Mouse (Mus musculus) frontal cortex, postnatal 25 days (tissue): ENCODE results near the gene Map3k10.

ENCODE experiments used
- DNase-seq, 2 experiments: peaks; one replicate each; pipeline ENCODE4 v3.0.0; 2022; ENCODE audit warnings: low spot score in 2 of 2

The Map3k10 gene

GRCm38 (mm10) chr7:27674522-27675221 lies at the start of gene Map3k10:
TSS of gene Map3k10 (minus strand) at chr7:27674598.
- DNase-seq: peak; percentile 92 to 93

- no peak for DNase-seq
These were observed 47.6 kb upstream of the Map3k10 start for GRCm38 (mm10) chr7:27721951-27722350.

DNA sequence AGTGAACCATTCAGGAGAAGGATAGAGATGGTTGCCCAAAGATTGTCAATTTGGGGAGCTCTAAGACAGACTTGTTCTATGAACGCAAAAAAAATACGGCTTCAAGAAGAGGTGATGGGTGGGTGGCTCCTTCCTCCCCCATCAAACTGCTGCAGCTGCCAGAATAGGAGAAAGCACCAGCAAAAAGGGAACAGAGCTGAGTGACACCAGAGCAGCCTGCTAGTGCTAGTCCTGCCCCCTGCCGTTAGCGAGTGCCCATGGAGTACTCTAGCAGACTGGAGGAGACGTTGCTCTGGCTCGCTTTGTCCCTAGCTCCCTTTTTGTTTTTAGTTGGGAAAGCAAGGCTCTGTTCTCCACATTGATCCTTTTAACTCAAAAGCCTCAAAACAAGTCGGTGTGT lies 36.0 kb upstream of the Map3k10 start:
- DNase-seq: no peak

DNA sequence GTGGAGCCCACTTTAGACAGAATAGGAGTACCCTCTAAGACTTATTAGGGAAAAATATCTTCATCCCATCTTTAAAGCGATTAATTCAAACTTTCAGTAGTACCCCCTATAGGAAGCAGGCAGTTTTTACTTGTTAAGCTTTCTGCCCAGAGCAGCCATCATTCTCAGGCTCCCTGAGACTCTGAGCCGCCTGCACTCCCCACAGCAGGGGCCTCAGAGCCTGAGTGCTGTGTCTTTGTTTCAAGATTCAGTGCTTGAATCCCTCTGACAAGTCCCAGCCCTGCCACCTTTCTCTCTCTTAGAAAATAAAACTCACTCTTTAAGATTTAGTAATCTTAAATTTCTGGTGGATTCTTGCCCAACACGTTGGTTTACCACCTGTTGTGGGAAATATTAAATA lies 22.3 kb upstream of the Map3k10 start:
- DNase-seq: no peak

- no peak for DNase-seq
These were observed 16.7 kb upstream of the Map3k10 start for GRCm38 (mm10) chr7:27691076-27691475.

- peak; percentile 82 to 87 for DNase-seq
These were observed 14.6 kb upstream of the Map3k10 start, which contains the start of gene Zfp607b for GRCm38 (mm10) chr7:27688815-27689612. TSS of gene Zfp607b (plus strand) at chr7:27689340.

- DNase-seq: no peak
These were observed 13.9 kb upstream of the Map3k10 start for GRCm38 (mm10) chr7:27688246-27688788.

DNA sequence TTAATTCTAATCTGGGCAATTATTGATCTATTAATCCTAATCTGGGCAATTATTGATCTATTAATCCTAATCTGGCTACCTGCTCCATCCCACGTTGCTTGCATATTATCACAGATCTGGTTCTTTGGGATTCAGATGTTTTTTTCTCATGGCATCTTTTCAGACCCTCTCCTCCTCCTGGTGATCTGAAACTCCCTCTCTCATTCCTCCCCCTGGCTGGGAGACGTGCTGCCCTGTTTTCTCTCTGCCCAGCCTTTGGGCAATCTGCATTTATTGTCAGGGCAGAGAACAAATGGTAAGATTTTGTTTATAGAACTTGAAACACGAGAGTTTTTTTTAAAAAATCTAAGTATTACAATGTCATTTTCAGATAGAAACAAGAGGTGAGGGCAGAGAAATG lies 13.4 kb upstream of the Map3k10 start:
- DNase-seq: no peak

GRCm38 (mm10) chr7:27687043-27687442 lies 12.6 kb upstream of the Map3k10 start:
- DNase-seq: no peak

DNA sequence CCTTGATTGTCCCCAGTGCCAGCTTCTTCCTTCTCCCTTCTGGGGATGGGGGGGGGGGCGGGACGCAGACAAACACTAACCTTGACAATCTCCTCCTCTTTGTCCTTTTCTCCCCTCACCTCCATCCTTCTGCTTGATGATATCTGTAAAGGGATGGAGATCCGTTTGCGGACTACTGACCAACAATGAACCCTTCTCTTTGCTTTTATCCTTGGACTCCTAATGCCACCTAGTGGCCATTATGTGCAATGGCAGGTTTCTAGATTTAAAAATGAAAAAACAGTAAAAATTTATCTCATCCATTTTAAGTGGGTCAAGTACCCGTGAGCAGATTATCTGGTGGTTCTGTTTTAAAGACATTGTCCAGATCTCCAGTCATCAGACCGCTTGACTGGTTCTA lies 11.3 kb upstream of the Map3k10 start:
- no peak for DNase-seq

- no peak for DNase-seq
These were observed 10.8 kb upstream of the Map3k10 start for GRCm38 (mm10) chr7:27685220-27685619.

- DNase-seq: no peak
These were observed 8.8 kb upstream of the Map3k10 start for GRCm38 (mm10) chr7:27683218-27683617.

- no peak for DNase-seq
These were observed 819 bp upstream of the Map3k10 start for GRCm38 (mm10) chr7:27675222-27675612.

DNA sequence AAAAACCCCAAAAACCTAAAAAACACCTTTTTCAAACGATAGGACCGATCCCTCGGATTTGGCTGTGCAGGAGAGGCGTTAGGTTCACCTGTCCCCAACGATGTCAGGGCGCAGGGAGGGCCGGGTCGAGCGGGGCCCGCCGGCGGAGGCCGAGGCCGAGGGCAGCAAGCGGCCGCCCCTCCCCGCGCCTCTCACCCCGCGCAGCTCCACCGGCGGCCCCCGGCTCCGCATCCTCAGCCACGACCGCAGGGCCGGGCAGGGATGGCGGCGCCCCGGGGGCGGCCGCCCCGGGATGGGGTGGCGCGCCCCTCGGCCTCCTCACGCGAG lies 240 bp downstream of the Map3k10 start:
- no peak for DNase-seq

- DNase-seq: no peak
These were observed 745 bp downstream of the Map3k10 start for GRCm38 (mm10) chr7:27673575-27674131.

DNA sequence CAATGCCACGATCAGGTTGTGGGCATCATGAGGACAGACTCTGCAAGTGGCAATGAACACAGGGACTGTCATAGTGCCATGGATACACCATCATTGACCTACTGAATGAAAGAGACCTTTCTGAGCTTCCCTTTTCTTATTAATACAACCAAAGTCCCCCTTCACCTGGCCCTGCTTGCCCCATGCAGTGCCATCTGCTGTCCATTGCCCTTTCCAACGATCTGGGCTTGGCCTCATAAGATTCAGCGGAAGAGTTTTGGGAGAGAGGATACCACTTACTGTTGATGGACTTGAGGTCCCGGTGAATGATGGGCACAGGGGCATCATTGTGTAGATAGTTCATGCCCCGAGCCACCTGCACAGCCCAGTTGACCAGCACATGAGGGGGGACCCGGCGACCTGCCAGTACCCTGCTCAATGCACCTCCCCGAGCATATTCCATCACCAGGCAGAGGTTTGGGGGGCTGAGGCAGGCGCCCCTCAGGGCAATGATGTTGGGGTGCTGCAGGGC lies 1.3 kb downstream of the Map3k10 start:
- no peak for DNase-seq

DNA sequence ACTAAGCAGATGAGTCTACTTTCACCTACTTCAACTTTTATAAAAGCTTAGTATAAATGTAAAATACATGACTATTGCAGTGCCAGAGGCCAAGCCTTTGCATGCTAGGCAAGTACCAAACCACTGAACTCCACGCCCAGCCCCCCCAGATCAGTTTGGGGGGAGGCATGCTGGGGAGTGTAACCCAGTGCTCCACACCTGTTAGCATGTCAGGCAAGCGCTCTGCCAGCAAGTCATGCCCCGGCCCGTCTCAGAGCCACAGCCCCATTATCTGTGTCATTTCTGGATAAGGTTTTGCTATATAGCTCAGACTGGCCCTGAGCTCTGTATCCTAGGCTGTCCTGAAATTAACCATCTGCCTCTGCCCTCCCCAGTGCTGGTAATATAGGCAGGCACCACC lies 12.4 kb downstream of the Map3k10 start:
- DNase-seq: no peak

DNA sequence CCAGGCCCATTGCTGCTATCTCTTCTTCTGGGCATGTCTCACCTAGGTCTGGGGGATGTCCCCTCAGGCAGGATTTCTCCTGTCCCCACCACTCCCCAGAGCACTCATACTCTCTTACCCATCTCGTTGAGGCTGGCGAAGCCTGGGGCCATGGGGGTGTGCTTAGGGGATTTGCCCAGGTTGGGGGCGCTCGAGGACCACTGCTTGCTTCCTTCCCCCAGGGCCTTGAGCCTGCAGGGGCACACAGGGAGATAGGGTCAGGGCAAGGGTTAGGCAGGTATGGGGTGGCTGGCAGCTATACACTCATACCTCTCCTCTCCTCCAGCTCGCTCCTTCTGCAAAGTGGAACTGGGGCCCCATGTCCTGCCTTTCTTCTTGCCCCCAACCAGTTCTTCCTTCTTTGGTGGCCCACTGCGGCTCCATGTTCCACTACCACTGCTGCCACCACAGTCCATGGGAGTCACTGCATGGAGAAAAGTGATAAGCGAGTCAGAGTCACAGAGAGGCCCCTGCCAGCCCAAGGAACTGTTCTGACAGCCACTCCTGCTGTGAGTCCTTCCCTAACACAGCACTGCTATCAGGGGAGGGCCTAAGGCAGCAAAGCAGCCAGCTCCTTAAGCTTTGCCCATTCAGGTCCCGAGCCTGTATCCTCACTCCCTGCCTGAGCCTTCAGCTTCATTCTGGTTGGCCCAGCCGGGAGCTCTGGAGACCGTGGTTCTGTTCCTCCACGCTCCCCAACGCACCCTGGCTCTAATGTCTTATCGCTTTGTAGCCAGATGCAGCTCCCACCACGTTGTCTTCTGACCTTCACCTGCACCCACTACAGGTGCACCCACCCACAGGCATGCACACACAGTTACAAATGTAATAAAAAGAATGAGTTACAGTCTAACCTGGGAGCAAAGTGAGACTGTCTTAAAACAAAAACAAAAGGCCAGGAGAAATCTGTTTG lies 15.4 kb downstream of the Map3k10 start:
- no peak for DNase-seq

DNA sequence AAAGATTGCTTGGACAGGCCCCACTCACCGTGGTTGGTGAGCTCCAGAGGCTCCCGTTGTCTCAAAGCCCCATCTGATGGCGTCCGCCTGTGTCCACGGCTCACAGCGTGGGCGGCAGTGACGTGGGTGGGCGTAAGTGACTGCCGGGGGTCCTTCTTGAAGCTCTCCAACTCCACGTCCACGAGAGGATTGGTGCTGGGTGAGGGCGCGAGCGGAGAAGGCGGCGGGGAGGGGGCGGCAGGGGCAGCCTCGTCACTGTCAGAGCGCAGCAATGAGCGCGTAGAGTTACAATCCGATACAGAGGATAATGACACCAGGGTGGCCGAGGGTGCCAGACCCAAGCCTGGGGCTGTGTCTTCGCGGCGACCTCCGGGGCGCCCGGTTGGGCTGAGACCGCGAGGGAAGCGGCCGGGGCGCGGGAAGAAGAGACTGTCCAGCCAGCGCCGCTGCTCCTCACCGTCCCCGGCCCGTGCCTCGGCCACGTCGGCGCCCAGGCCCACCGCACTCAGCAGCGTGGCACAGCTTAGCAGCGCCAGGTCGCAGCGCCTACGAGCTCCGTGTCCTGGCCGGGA lies 16.5 kb downstream of the Map3k10 start:
- no peak for DNase-seq

DNA sequence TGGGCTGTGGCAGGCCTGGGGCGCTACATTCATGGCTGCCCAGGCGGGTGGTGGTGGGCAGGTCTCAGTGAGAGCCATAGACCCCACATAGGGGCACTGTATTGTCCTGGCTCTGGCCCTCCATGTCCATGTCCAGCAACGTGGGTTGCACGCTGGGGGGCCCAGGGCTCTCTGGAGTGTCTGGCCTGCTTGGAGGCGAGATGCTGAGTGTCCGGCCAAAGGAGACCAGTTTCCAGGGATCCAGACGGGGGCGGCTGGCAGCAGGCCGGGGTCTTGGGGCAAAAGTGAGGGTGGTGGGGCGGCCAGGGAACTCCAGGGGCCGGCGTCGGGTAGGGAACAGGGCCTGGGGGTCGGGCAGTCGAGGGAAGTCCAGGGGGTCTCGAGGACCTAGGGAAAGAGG lies 17.8 kb downstream of the Map3k10 start:
- DNase-seq: no peak

- peak in 1 of 2 experiments; percentile 44 for DNase-seq
These were observed 18.9 kb downstream of the Map3k10 start for GRCm38 (mm10) chr7:27655545-27655944.
